Mouse (Mus musculus) G1E (cell line): Measurements from ENCODE around the gene Ern1.

Experiments
- CTCF ChIP-seq: IDR thresholded peaks from 2 replicates; pipeline ENCODE4 v1.5.1; 2012; ENCODE audit warnings: low read depth, low read length, inconsistent platforms, mixed read lengths
- POLR2AphosphoS5 ChIP-seq: IDR thresholded peaks from 2 replicates; pipeline ENCODE4 v1.6.1; 2012; ENCODE audit warnings: low read depth, low read length, inconsistent platforms; ENCODE audit not compliant: insufficient replicate concordance
- TAL1 ChIP-seq: conservative IDR thresholded peaks from 2 replicates; pipeline ENCODE4 v1.6.1; 2012; ENCODE audit warnings: low read depth, low read length, inconsistent platforms, mixed read lengths

DNA sequence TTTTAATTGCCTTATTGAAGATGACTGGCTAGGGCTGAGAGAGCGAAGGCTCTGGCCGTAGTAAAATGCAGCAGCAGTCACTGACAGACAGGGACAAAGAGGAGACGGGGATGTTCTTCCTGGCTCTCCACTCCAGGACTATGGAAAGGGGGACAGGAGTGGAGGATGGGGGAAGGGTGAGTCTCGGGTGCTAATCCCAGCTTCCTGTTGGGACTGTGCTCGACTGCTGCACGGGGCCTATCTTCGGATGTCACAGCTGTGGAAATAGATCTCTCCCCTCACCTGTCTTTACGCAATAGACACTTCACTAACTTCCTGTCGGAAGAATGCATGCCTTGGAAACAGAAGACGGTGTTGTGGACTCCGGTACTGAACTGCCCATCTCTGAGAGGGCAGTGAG, 113.7 kb downstream of the Ern1 start:
- no peak for TF ChIP-seq CTCF
- no peak for TF ChIP-seq POLR2AphosphoS5
- no peak for TF ChIP-seq TAL1
